28 mouse cellular contexts compared by ENCODE assay signal in the genomic region with DNA sequence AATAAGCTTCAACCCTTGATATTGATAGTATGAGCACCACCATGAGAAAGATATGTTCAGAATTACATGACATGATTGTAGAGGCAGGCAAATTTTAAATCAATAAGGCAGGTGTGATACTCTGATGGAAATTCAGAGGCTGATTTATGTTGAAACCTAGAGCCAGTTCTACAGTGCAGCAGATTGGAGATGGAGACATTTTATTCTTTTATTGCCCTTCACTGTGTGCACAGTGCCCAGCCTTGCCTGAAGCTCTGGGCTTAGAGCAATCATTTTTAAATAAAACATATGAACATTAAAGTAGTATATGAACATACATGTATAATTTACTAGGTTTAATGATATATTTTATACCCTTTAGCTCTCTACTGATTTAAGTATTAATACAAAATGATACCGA.
"Had no signal": no experiment of that assay in that cellular context is flagged by ENCODE, and none has a peak within 500 bp of the region (broad histone marks: within the 10 kb centered on the region; RNA-seq: fewer than 3 reads in every experiment).

No protein-coding gene starts in this region.

- H3K4me2 ChIP-seq: embryonic facial prominence, embryonic 12.5 days; embryonic facial prominence, embryonic 13.5 days; embryonic facial prominence, embryonic 15.5 days; forebrain, embryonic 12.5 days; forebrain, embryonic 13.5 days; forebrain, embryonic 15.5 days had no signal

- H3K27me3 ChIP-seq: embryonic facial prominence, embryonic 12.5 days; embryonic facial prominence, embryonic 13.5 days; embryonic facial prominence, embryonic 15.5 days; forebrain, embryonic 12.5 days; forebrain, embryonic 13.5 days; forebrain, embryonic 15.5 days had no signal

- H3K36me3 ChIP-seq: embryonic facial prominence, embryonic 10.5 days; embryonic facial prominence, embryonic 12.5 days; embryonic facial prominence, embryonic 13.5 days; embryonic facial prominence, embryonic 15.5 days; forebrain, embryonic 10.5 days; forebrain, embryonic 12.5 days; forebrain, embryonic 15.5 days had no signal

- H3K27ac ChIP-seq: embryonic facial prominence, embryonic 10.5 days; embryonic facial prominence, embryonic 12.5 days; embryonic facial prominence, embryonic 13.5 days; embryonic facial prominence, embryonic 15.5 days; forebrain, embryonic 10.5 days; forebrain, embryonic 12.5 days; forebrain, embryonic 13.5 days; forebrain, embryonic 15.5 days; gastrocnemius, adult 2 months; heart, adult 2 months had no signal

- H3K4me1 ChIP-seq: embryonic facial prominence, embryonic 10.5 days; embryonic facial prominence, embryonic 12.5 days; embryonic facial prominence, embryonic 13.5 days; embryonic facial prominence, embryonic 15.5 days; forebrain, embryonic 10.5 days; forebrain, embryonic 12.5 days; forebrain, embryonic 13.5 days; forebrain, embryonic 15.5 days had no signal

- H3K4me3 ChIP-seq: embryonic facial prominence, embryonic 10.5 days; embryonic facial prominence, embryonic 12.5 days; embryonic facial prominence, embryonic 13.5 days; embryonic facial prominence, embryonic 15.5 days; erythroblast, embryonic 14.5 days; forebrain, embryonic 10.5 days; forebrain, embryonic 12.5 days; forebrain, embryonic 13.5 days; forebrain, embryonic 15.5 days; gastrocnemius, adult 2 months; heart, adult 2 months had no signal

- H3K9ac ChIP-seq: embryonic facial prominence, embryonic 12.5 days; embryonic facial prominence, embryonic 13.5 days; embryonic facial prominence, embryonic 15.5 days; forebrain, embryonic 12.5 days; forebrain, embryonic 13.5 days; forebrain, embryonic 15.5 days; forebrain, postnatal 0 days had no signal

- ATAC-seq: forebrain, embryonic 13.5 days; forebrain, embryonic 14.5 days; forebrain, embryonic 15.5 days; forebrain, embryonic 16.5 days; forebrain, postnatal 0 days had no signal

- H3K9me3 ChIP-seq: embryonic facial prominence, embryonic 10.5 days; embryonic facial prominence, embryonic 12.5 days; embryonic facial prominence, embryonic 13.5 days; embryonic facial prominence, embryonic 15.5 days; forebrain, embryonic 10.5 days; forebrain, embryonic 12.5 days; forebrain, embryonic 13.5 days; forebrain, embryonic 15.5 days had no signal

- DNase-seq: cerebellum, adult 8-10 months; cerebellum, adult 9-10 months; cerebellum, adult 9-11 months; cerebellum, postnatal 10 days; cerebellum, postnatal 14 days; cerebellum, postnatal 25 days; cerebellum, postnatal 36 days; embryo, embryonic 11 days; forebrain, postnatal 0 days; gastrocnemius, adult 2 months; gastrocnemius, postnatal 10 days; gastrocnemius, postnatal 14 days; gastrocnemius, postnatal 25 days; gastrocnemius, postnatal 36 days; heart, adult 11 months; heart, adult 18-20 months; heart, adult 2 months had no signal
